Mouse (Mus musculus): Measurements from ENCODE around the gene Cyp2c23.

GRCm38 (mm10) chr19:44023066-44023465 is 5.9 kb downstream of the Cyp2c23 start:
- no peak for TF ChIP-seq CTCF (IDR thresholded peaks at IDR 0.05; ENCODE audit: low read depth, low read length)
- no peak for TF ChIP-seq POLR2A (IDR thresholded peaks at IDR 0.05; ENCODE audit: borderline replicate concordance, low read depth, low read length)

All from bone marrow macrophage, adult 2 months (primary cell).